Mouse (Mus musculus): ENCODE results near the gene D930048N14Rik. TPM values are rescaled to one million over a fixed set of nuclear protein-coding genes. Genes with fewer than 3 reads are reported as not detected.
"Not testable (repeated sequence)": the region's sequence is repeated elsewhere in the genome, so short reads cannot be mapped to it uniquely, and the experiment has no call there.

D930048N14Rik gene
- polyA plus RNA-seq, 1 experiment from 2014 or later = 5.9 TPM

- H3K9me3 ChIP-seq (replicated peaks; ENCODE audit: control insufficient read depth, low read length) = no peaks in the 10 kb centered on the region
- no peak overlapping the region for H3K4me3 ChIP-seq (replicated peaks; ENCODE audit: low read length)
- no peak overlapping the region for H3K4me2 ChIP-seq (ENCODE audit: low read depth, low read length)
- no peaks in the 10 kb centered on the region for H3K27me3 ChIP-seq (ENCODE audit: control insufficient read depth, insufficient read depth, low read length)
- ATAC-seq (ENCODE audit: insufficient read depth, low FRiP score) = no peak
- H3K27ac ChIP-seq (ENCODE audit: low read length) = no peak overlapping the region
- no peak overlapping the region for H3K9ac ChIP-seq (ENCODE audit: low read length)
- H3K36me3 ChIP-seq (ENCODE audit: control insufficient read depth, insufficient read depth, low read length) = peaks cover 27% of the 10 kb centered on the region
- peaks cover 10% of the 10 kb centered on the region for H3K4me1 ChIP-seq (ENCODE audit: control insufficient read depth, insufficient read depth, low read length)
- WGBS = 78% methylated on average over 5 of the region's 5 CpGs
These were observed 25.4 kb upstream of the D930048N14Rik start for GRCm38 (mm10) chr11:51625187-51625820.

GRCm38 (mm10) chr11:51627425-51627824 lies 23.3 kb upstream of the D930048N14Rik start:
- Histone ChIP-seq H3K27ac (ENCODE audit: low read length) (no peak overlapping the region), H3K9ac (ENCODE audit: low read length) (no peak overlapping the region), H3K4me2 (ENCODE audit: low read depth, low read length) (no peak overlapping the region), H3K4me1 (ENCODE audit: control insufficient read depth, insufficient read depth, low read length) (no peaks in the 10 kb centered on the region), H3K36me3 (ENCODE audit: control insufficient read depth, insufficient read depth, low read length) (peaks cover 27% of the 10 kb centered on the region), H3K4me3 (replicated peaks; ENCODE audit: low read length) (no peak overlapping the region), H3K9me3 (replicated peaks; ENCODE audit: control insufficient read depth, low read length) (no peaks in the 10 kb centered on the region), H3K27me3 (ENCODE audit: control insufficient read depth, insufficient read depth, low read length) (no peaks in the 10 kb centered on the region)
- ATAC-seq (ENCODE audit: insufficient read depth, low FRiP score) = no peak
- 93% methylated on average over 9 of the region's 9 CpGs for WGBS

GRCm38 (mm10) chr11:51627907-51628306 lies 22.8 kb upstream of the D930048N14Rik start:
- Histone ChIP-seq H3K4me1 (ENCODE audit: control insufficient read depth, insufficient read depth, low read length) (no peaks in the 10 kb centered on the region), H3K4me2 (ENCODE audit: low read depth, low read length) (no peak overlapping the region), H3K9me3 (replicated peaks; ENCODE audit: control insufficient read depth, low read length) (no peaks in the 10 kb centered on the region), H3K36me3 (ENCODE audit: control insufficient read depth, insufficient read depth, low read length) (peaks cover 24% of the 10 kb centered on the region), H3K27me3 (ENCODE audit: control insufficient read depth, insufficient read depth, low read length) (no peaks in the 10 kb centered on the region), H3K9ac (ENCODE audit: low read length) (no peak overlapping the region), H3K4me3 (replicated peaks; ENCODE audit: low read length) (no peak overlapping the region), H3K27ac (ENCODE audit: low read length) (no peak overlapping the region)
- WGBS = 80% methylated on average over 8 of the region's 8 CpGs
- no peak for ATAC-seq (ENCODE audit: insufficient read depth, low FRiP score)

- no peaks in the 10 kb centered on the region for H3K27me3 ChIP-seq (ENCODE audit: control insufficient read depth, insufficient read depth, low read length)
- ATAC-seq (ENCODE audit: insufficient read depth, low FRiP score) = no peak
- peaks cover 15% of the 10 kb centered on the region for H3K36me3 ChIP-seq (ENCODE audit: control insufficient read depth, insufficient read depth, low read length)
- WGBS = 78% methylated on average over 15 of the region's 15 CpGs
- no peaks in the 10 kb centered on the region for H3K4me1 ChIP-seq (ENCODE audit: control insufficient read depth, insufficient read depth, low read length)
- no peak overlapping the region for H3K4me2 ChIP-seq (ENCODE audit: low read depth, low read length)
- H3K9me3 ChIP-seq (replicated peaks; ENCODE audit: control insufficient read depth, low read length) = no peaks in the 10 kb centered on the region
- no peak overlapping the region for H3K9ac ChIP-seq (ENCODE audit: low read length)
- H3K27ac ChIP-seq (ENCODE audit: low read length) = no peak overlapping the region
- H3K4me3 ChIP-seq (replicated peaks; ENCODE audit: low read length) = no peak overlapping the region
These were observed 21.0 kb upstream of the D930048N14Rik start for GRCm38 (mm10) chr11:51629651-51630314.

GRCm38 (mm10) chr11:51632130-51632753 lies 18.5 kb upstream of the D930048N14Rik start:
- Histone ChIP-seq H3K4me3 (replicated peaks; ENCODE audit: low read length) (no peak overlapping the region), H3K4me1 (ENCODE audit: control insufficient read depth, insufficient read depth, low read length) (0 out of 2 replicates have a peak, but pooled peaks cover 3% of the 10 kb centered on the region), H3K27me3 (ENCODE audit: control insufficient read depth, insufficient read depth, low read length) (no peaks in the 10 kb centered on the region), H3K36me3 (ENCODE audit: control insufficient read depth, insufficient read depth, low read length) (no peaks in the 10 kb centered on the region), H3K9ac (ENCODE audit: low read length) (no peak overlapping the region), H3K9me3 (replicated peaks; ENCODE audit: control insufficient read depth, low read length) (no peaks in the 10 kb centered on the region), H3K4me2 (ENCODE audit: low read depth, low read length) (no peak overlapping the region), H3K27ac (ENCODE audit: low read length) (no peak overlapping the region)
- no peak for ATAC-seq (ENCODE audit: insufficient read depth, low FRiP score)
- 81% methylated on average over 6 of the region's 6 CpGs for WGBS

GRCm38 (mm10) chr11:51633200-51633599 lies 17.6 kb upstream of the D930048N14Rik start:
- not testable (repeated sequence) for H3K9me3 ChIP-seq (replicated peaks; ENCODE audit: control insufficient read depth, low read length)

GRCm38 (mm10) chr11:51633721-51634120 lies 17.0 kb upstream of the D930048N14Rik start:
- no peak for ATAC-seq (ENCODE audit: insufficient read depth, low FRiP score)
- H3K36me3 ChIP-seq (ENCODE audit: control insufficient read depth, insufficient read depth, low read length) = no peaks in the 10 kb centered on the region
- no peak overlapping the region for H3K4me2 ChIP-seq (ENCODE audit: low read depth, low read length)
- H3K27me3 ChIP-seq (ENCODE audit: control insufficient read depth, insufficient read depth, low read length) = no peaks in the 10 kb centered on the region
- H3K9ac ChIP-seq (ENCODE audit: low read length) = no peak overlapping the region
- peaks cover 10% of the 10 kb centered on the region for H3K4me1 ChIP-seq (ENCODE audit: control insufficient read depth, insufficient read depth, low read length)
- H3K9me3 ChIP-seq (replicated peaks; ENCODE audit: control insufficient read depth, low read length) = no peaks in the 10 kb centered on the region
- H3K27ac ChIP-seq (ENCODE audit: low read length) = no peak overlapping the region
- H3K4me3 ChIP-seq (replicated peaks; ENCODE audit: low read length) = no peak overlapping the region
- 90% methylated on average over 3 of the region's 3 CpGs for WGBS

More at GRCm38 (mm10) chr11:51633200-51633599, 17.6 kb upstream of the D930048N14Rik start:
- not testable (repeated sequence) for ATAC-seq (ENCODE audit: insufficient read depth, low FRiP score); H3K4me3 ChIP-seq (replicated peaks; ENCODE audit: low read length); H3K9ac ChIP-seq (ENCODE audit: low read length); H3K4me2 ChIP-seq (ENCODE audit: low read depth, low read length); H3K36me3 ChIP-seq (ENCODE audit: control insufficient read depth, insufficient read depth, low read length); H3K27ac ChIP-seq (ENCODE audit: low read length); H3K27me3 ChIP-seq (ENCODE audit: control insufficient read depth, insufficient read depth, low read length); H3K4me1 ChIP-seq (ENCODE audit: control insufficient read depth, insufficient read depth, low read length)
- WGBS = 89% methylated on average over 7 of the region's 7 CpGs

DNA sequence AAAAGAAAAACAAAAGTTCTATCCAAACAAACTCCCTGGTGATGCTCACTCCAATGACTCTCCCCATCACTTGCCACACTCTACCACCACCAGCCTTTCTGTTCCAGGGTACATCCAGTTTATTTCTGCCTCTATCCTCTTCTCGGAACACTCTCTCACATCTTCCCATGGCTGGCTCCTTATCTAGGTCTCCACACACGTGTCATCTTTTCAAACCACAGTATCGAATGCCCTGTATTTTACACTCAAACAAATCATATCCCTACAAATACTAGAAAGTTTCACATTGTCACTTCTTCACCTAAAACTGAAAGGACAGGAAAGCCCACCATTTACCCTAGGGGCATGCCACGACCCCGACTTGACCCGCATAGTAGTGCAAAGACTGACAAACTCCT lies 15.6 kb upstream of the D930048N14Rik start:
- no peaks in the 10 kb centered on the region for H3K27me3 ChIP-seq (ENCODE audit: control insufficient read depth, insufficient read depth, low read length)
- no peaks in the 10 kb centered on the region for H3K9me3 ChIP-seq (replicated peaks; ENCODE audit: control insufficient read depth, low read length)
- peak overlapping the region; percentile 88 for H3K27ac ChIP-seq (ENCODE audit: low read length)
- H3K4me1 ChIP-seq (ENCODE audit: control insufficient read depth, insufficient read depth, low read length) = peaks cover 10% of the 10 kb centered on the region
- H3K4me3 ChIP-seq (replicated peaks; ENCODE audit: low read length) = peak overlapping the region; percentile 68
- 7% methylated on average over 6 of the region's 6 CpGs for WGBS
- H3K4me2 ChIP-seq (ENCODE audit: low read depth, low read length) = peak overlapping the region; percentile 72
- peak overlapping the region; percentile 81 for H3K9ac ChIP-seq (ENCODE audit: low read length)
- ATAC-seq (ENCODE audit: insufficient read depth, low FRiP score) = no peak
- no peaks in the 10 kb centered on the region for H3K36me3 ChIP-seq (ENCODE audit: control insufficient read depth, insufficient read depth, low read length)

All from stomach, embryonic 16.5 days (tissue).